Mouse (Mus musculus): ENCODE data around the gene Asmt.
A peak's percentile ranks its signal among the peaks of the same experiment; 100 is the strongest.

The Asmt gene

GRCm38 (mm10) chrX:170672594-170673092, at the start of gene Asmt:
Asmt (plus strand) TSS chrX:170672644.
- peak; percentile 3 to 4 for DNase-seq

- peak; percentile 3 to 9 for DNase-seq
Observed at GRCm38 (mm10) chrX:170673233-170673951, 948 bp downstream of the Asmt start.

GRCm38 (mm10) chrX:170674229-170674771, 1.9 kb downstream of the Asmt start:
- peak; percentile 25 to 43 for DNase-seq

- peak; percentile 9 for DNase-seq
Observed at GRCm38 (mm10) chrX:170674885-170675876, 2.7 kb downstream of the Asmt start.

GRCm38 (mm10) chrX:170675923-170676605, 3.6 kb downstream of the Asmt start:
- peak in 1 of 2 experiments; percentile 4 for DNase-seq

GRCm38 (mm10) chrX:170676606-170677239, 4.3 kb downstream of the Asmt start:
- DNase-seq, result peak; percentile 3 to 4

- no peak for DNase-seq
Observed at GRCm38 (mm10) chrX:170677266-170677665, 4.8 kb downstream of the Asmt start.

- DNase-seq, result peak in 1 of 2 experiments; percentile 2
Observed at GRCm38 (mm10) chrX:170677680-170678079, 5.2 kb downstream of the Asmt start.
